Mouse (Mus musculus) spleen, postnatal 10 days (tissue): ENCODE measurements at regions not wholly inside any gene's neighbourhood (a gene's known extent, or its start where the extent isn't known, plus 50 kb on each side); places are given as distances from the start of the nearest gene placed in this dataset.

Experiments
- DNase-seq, 2 experiments: peaks; one replicate each; pipeline ENCODE4 v3.0.0; 2021 to 2022; ENCODE audit warnings: low spot score in 2 of 2

GRCm38 (mm10) chr15:102776218-102776850 lies 54.4 kb upstream of the Calcoco1 start:
- no peak for DNase-seq

- DNase-seq = no peak
Measured at GRCm38 (mm10) chr15:102780626-102781025, 58.6 kb upstream of the Calcoco1 start.

- no peak for DNase-seq
Measured at GRCm38 (mm10) chr15:102782988-102783799, 61.2 kb upstream of the Calcoco1 start.

GRCm38 (mm10) chr15:102785055-102785820 lies 63.3 kb upstream of the Calcoco1 start:
- peak; percentile 15 to 63 for DNase-seq

- DNase-seq = no peak
Measured at GRCm38 (mm10) chr15:102788846-102789518, 67.0 kb upstream of the Calcoco1 start.

- DNase-seq = no peak
Measured at GRCm38 (mm10) chr15:102797020-102797618, 75.1 kb upstream of the Calcoco1 start.

GRCm38 (mm10) chr15:102800049-102800448 lies 78.1 kb upstream of the Calcoco1 start:
- no peak for DNase-seq

GRCm38 (mm10) chr15:102802265-102802813 lies 80.4 kb upstream of the Calcoco1 start:
- DNase-seq = no peak

- no peak for DNase-seq
Measured at GRCm38 (mm10) chr15:102807353-102807752, 85.4 kb upstream of the Calcoco1 start.

- no peak for DNase-seq
Measured at GRCm38 (mm10) chr15:102819181-102819580, 97.2 kb upstream of the Calcoco1 start.

GRCm38 (mm10) chr15:102839688-102840087 lies 81.2 kb upstream of the Hoxc13 start:
- DNase-seq = no peak

GRCm38 (mm10) chr15:102862374-102862773 lies 58.5 kb upstream of the Hoxc13 start:
- no peak for DNase-seq

GRCm38 (mm10) chr15:102866788-102867187 lies 54.1 kb upstream of the Hoxc13 start:
- no peak for DNase-seq
